ENCODE assay signal across 23 mouse cellular contexts in genomic region chr17:5412301-5412700, GRCm38 (mm10). TPM values are rescaled to one million over a fixed set of nuclear protein-coding genes. Genes with fewer than 3 reads are reported as not detected.
DNase-seq lines count a peak whose midpoint lies in the region; ATAC-seq and TF ChIP-seq lines count a peak whose summit lies in the region.
"Had no signal": no experiment of that assay in that cellular context is flagged by ENCODE, and none has a peak within 500 bp of the region (broad histone marks: within the 10 kb centered on the region; RNA-seq: fewer than 3 reads in every experiment).

No protein-coding gene starts in this region.

- H3K36me3 ChIP-seq in megakaryocyte, embryonic 14.5 days (replicated peaks; ENCODE audit: low read length): peaks cover 97% of the 10 kb centered on the region
- peaks cover 5% of the 10 kb centered on the region for H3K36me3 ChIP-seq in testis, adult 2 months (ENCODE audit: control insufficient read depth, insufficient read depth, low read length)
- H3K36me3 ChIP-seq in MEL (ENCODE audit: control insufficient read depth in 1 of 2, insufficient read depth in 2 of 2, low read length in 2 of 2): peaks cover 3 to 22% of the 10 kb centered on the region in 2 experiments; a peak in 3 of 4 replicates
- peaks cover 13% of the 10 kb centered on the region; the same call in 1 of the 2 replicates for H3K36me3 ChIP-seq in kidney, embryonic 14.5 days (ENCODE audit: control insufficient read depth, insufficient read depth, low read length)

- H3K9me3 ChIP-seq in megakaryocyte, embryonic 14.5 days: no peaks in the 10 kb centered on the region
- no peaks in the 10 kb centered on the region for H3K9me3 ChIP-seq in MEL (replicated peaks; ENCODE audit: insufficient read depth, low read length)
- H3K9me3 ChIP-seq in kidney, embryonic 14.5 days (ENCODE audit: control insufficient read depth, low read length): no peaks in the 10 kb centered on the region
- H3K9me3 ChIP-seq: G1E had no signal

- peak overlapping the region; percentile 29 for H3K4me3 ChIP-seq in megakaryocyte, embryonic 14.5 days (replicated peaks)
- H3K4me3 ChIP-seq in testis, adult 2 months (ENCODE audit: control insufficient read depth, low read depth, low read length): peak overlapping the region; percentile 9
- H3K4me3 ChIP-seq in MEL (ENCODE audit: control insufficient read depth in 1 of 2, insufficient read depth in 1 of 2, low read depth in 2 of 2, low read length in 2 of 2): no peak overlapping the region
- H3K4me3 ChIP-seq in kidney, embryonic 14.5 days (ENCODE audit: low read length): no peak overlapping the region

- H3K27me3 ChIP-seq in megakaryocyte, embryonic 14.5 days (replicated peaks): no peaks in the 10 kb centered on the region
- H3K27me3 ChIP-seq in testis, adult 2 months (ENCODE audit: control insufficient read depth, insufficient read depth, low read length): no peaks in the 10 kb centered on the region
- H3K27me3 ChIP-seq in MEL (ENCODE audit: control insufficient read depth in 1 of 2, insufficient read depth in 2 of 2, low read length in 2 of 2): no peaks in the 10 kb centered on the region
- no peaks in the 10 kb centered on the region for H3K27me3 ChIP-seq in kidney, embryonic 14.5 days (ENCODE audit: control insufficient read depth, insufficient read depth, low read length)
- H3K27me3 ChIP-seq: CH12.LX, Patski had no signal

- H3K4me2 ChIP-seq in kidney, embryonic 14.5 days (replicated peaks; ENCODE audit: low read depth, low read length): no peak overlapping the region

- H3K79me2 ChIP-seq in MEL (ENCODE audit: control insufficient read depth, insufficient read depth, low read length, poor library complexity): peaks cover 9% of the 10 kb centered on the region

- DNase-seq in testis, postnatal 14 days (ENCODE audit: low spot score): no peak
- DNase-seq in MEL (ENCODE audit: low read depth, low spot score): peak; percentile 56
- DNase-seq: adrenal gland, adult 2 months; adrenal gland, adult 8-10 months; adrenal gland, postnatal 10 days; adrenal gland, postnatal 14 days; adrenal gland, postnatal 25 days; adrenal gland, postnatal 36 days; B cell, adult 2 months; cerebellum, adult 11 months; cerebellum, adult 11-12 months; cerebellum, adult 18-20 months; cerebellum, adult 2 months had no signal

- no peak for TF ChIP-seq CTCF in testis, adult 2 months (IDR thresholded peaks at IDR 0.05; ENCODE audit: control insufficient read depth, insufficient read depth, insufficient replicate concordance, low read depth, low read length)
- no peak for TF ChIP-seq CTCF in MEL (IDR thresholded peaks at IDR 0.05 in 2 of 3, conservative IDR thresholded peaks at IDR 0.05 in 1 of 3; ENCODE audit: control insufficient read depth in 1 of 3, insufficient read depth in 1 of 3, low read depth in 2 of 3, low read length in 3 of 3, poor library complexity in 1 of 3, severe bottlenecking in 1 of 3)

- WGBS in kidney, embryonic 14.5 days: 96% methylated on average over 8 of the region's 8 CpGs

- H3K27ac ChIP-seq in testis, adult 2 months (ENCODE audit: control insufficient read depth, insufficient read depth, low read depth, low read length): no peak overlapping the region
- no peak overlapping the region for H3K27ac ChIP-seq in MEL (ENCODE audit: control insufficient read depth, low read depth, low read length)
- no peak overlapping the region for H3K27ac ChIP-seq in kidney, embryonic 14.5 days (ENCODE audit: low read depth, low read length)

- TF ChIP-seq EP300 in MEL (IDR thresholded peaks at IDR 0.05; ENCODE audit: low read depth in 1 of 2, low read length in 2 of 2): no peak

- TF ChIP-seq POLR2A in testis, adult 2 months (IDR thresholded peaks at IDR 0.05; ENCODE audit: control insufficient read depth, low read depth, low read length): no peak
- TF ChIP-seq POLR2A in MEL (IDR thresholded peaks at IDR 0.05; ENCODE audit: control insufficient read depth in 1 of 2, insufficient read depth in 1 of 2, low read depth in 1 of 2, low read length in 2 of 2, poor library complexity in 1 of 2): peak in 1 of 2 experiments; percentile 52; a peak in 2 of 4 replicates

- no peak overlapping the region for H3K9ac ChIP-seq in MEL (ENCODE audit: control insufficient read depth, low read depth, low read length, poor library complexity, severe bottlenecking)
- no peak overlapping the region for H3K9ac ChIP-seq in kidney, embryonic 14.5 days (ENCODE audit: low read depth, low read length)

- peaks cover 94% of the 10 kb centered on the region for H3K4me1 ChIP-seq in megakaryocyte, embryonic 14.5 days
- H3K4me1 ChIP-seq in testis, adult 2 months (ENCODE audit: control insufficient read depth, insufficient read depth, low read length): peaks cover 6% of the 10 kb centered on the region; the same call in 1 of the 2 replicates
- H3K4me1 ChIP-seq in MEL (ENCODE audit: control insufficient read depth in 1 of 2, insufficient read depth in 2 of 2, low read length in 2 of 2): peaks cover 0 to 18% of the 10 kb centered on the region in 2 experiments; a peak in 3 of 4 replicates
- no peaks in the 10 kb centered on the region for H3K4me1 ChIP-seq in kidney, embryonic 14.5 days (ENCODE audit: control insufficient read depth, insufficient read depth, low read length)

- no peak for ATAC-seq in megakaryocyte, adult 5-6 weeks (ENCODE audit: poor library complexity, severe bottlenecking)
- no peak for ATAC-seq in kidney, embryonic 14.5 days (ENCODE audit: low FRiP score, low TSS enrichment)
- ATAC-seq: activated CD4-positive, CD25-positive, alpha-beta regulatory T cell, adult 4 months; CD4-positive, CD25-positive, alpha-beta regulatory T cell, adult 4 months; Patski had no signal

- TF ChIP-seq RAD21 in MEL (IDR thresholded peaks at IDR 0.05; ENCODE audit: low read depth, low read length): no peak

TF ChIP-seq in MEL, 35 proteins besides CTCF, POLR2A, EP300 and RAD21:
- TF ChIP-seq ZKSCAN1 (IDR thresholded peaks at IDR 0.05; ENCODE audit: low read depth, low read length): no peak
- TF ChIP-seq TBP (IDR thresholded peaks at IDR 0.05; ENCODE audit: low read depth, low read length): 0 out of 2 replicates have a peak, but pooled peaks have one; percentile 7
- TF ChIP-seq POLR2AphosphoS5 (IDR thresholded peaks at IDR 0.05; ENCODE audit: borderline replicate concordance, low read depth, low read length): peak; percentile 92
- TF ChIP-seq MXI1 (IDR thresholded peaks at IDR 0.05; ENCODE audit: low read depth, low read length): no peak
- no peak for TF ChIP-seq POLR2AphosphoS2 (IDR thresholded peaks at IDR 0.05; ENCODE audit: low read length)
- 0 out of 2 replicates have a peak, but pooled peaks have one; percentile 16 for TF ChIP-seq ZMIZ1 (IDR thresholded peaks at IDR 0.05; ENCODE audit: low read depth, low read length)
- no peak for TF ChIP-seq JUND (IDR thresholded peaks at IDR 0.05; ENCODE audit: low read depth, low read length)
- TF ChIP-seq MAFK (IDR thresholded peaks at IDR 0.05; ENCODE audit: borderline replicate concordance, low read depth, low read length): no peak

RNA-seq across cellular contexts. Expression of gene Ldhal6b, which starts 6.3 kb away (rescaled TPM):
- not detected in 2 replicates for polyA plus RNA-seq in megakaryocyte, embryonic 14.5 days (2012; ENCODE audit: insufficient read depth, low replicate concordance)
- 0.25 TPM in 1 of 2 replicates, not detected in the other for total RNA-seq in megakaryocyte, adult 5-6 weeks (2015)
- total RNA-seq in megakaryocyte, adult 5-6 weeks (2017): 0.11 TPM in 1 of 2 replicates, not detected in the other
- 766 and 866 TPM in 2 replicates for polyA plus RNA-seq in testis, adult 2 months (2012; rRNA removed)
- total RNA-seq in MEL (2012; rRNA removed): 0.31 and 0.39 TPM in 2 replicates
- not detected for polyA plus RNA-seq in MEL (2012; ENCODE audit: insufficient read depth in 1 of 2, insufficient read length in 2 of 2, low read depth in 1 of 2, low replicate concordance in 2 of 2, missing spikeins in 1 of 2)
- not detected in 2 replicates for polyA plus RNA-seq in kidney, embryonic 14.5 days (2014; fragmentation: Nextera tagmentation; extraction: Ambion mirVana)
- polyA plus RNA-seq: C2C12; CD4-positive, CD25-positive, alpha-beta regulatory T cell, adult 4 months had no signal

RNA-seq across cellular contexts. Expression of gene Tmem242, which starts 27.8 kb away (rescaled TPM):
- polyA plus RNA-seq in megakaryocyte, embryonic 14.5 days (2012; ENCODE audit: insufficient read depth, low replicate concordance): 14.4 and 50.8 TPM in 2 replicates
- 39.9 and 40.9 TPM in 2 replicates for total RNA-seq in megakaryocyte, adult 5-6 weeks (2015)
- total RNA-seq in megakaryocyte, adult 5-6 weeks (2017): 27.0 and 30.4 TPM in 2 replicates
- polyA plus RNA-seq in testis, adult 2 months (2012; rRNA removed): 12.1 and 13.4 TPM in 2 replicates
- total RNA-seq in MEL (2012; rRNA removed): 27.0 and 28.2 TPM in 2 replicates
- 10 to 100 TPM in 1 of 2 experiments, not detected in 1; 49.2 TPM for polyA plus RNA-seq in MEL (2012; ENCODE audit: insufficient read depth in 1 of 2, insufficient read length in 2 of 2, low read depth in 1 of 2, low replicate concordance in 2 of 2, missing spikeins in 1 of 2)
- polyA plus RNA-seq in kidney, embryonic 14.5 days (2014; fragmentation: Nextera tagmentation; extraction: Ambion mirVana): 142 and 174 TPM in 2 replicates

Comparison
In these comparisons a context has a peak if more than half of its experiments do, and no peak if none do; other contexts are left out.
1. H3K4me3 ChIP-seq: peak in megakaryocyte, embryonic 14.5 days (single experiment) and testis, adult 2 months (single experiment); none in MEL (0 of 2) and kidney, embryonic 14.5 days (single experiment).
2. RNA of gene Ldhal6b, which starts 6.3 kb away (polyA plus RNA-seq): 766 to 866 TPM in testis, adult 2 months; not detected in megakaryocyte, embryonic 14.5 days, not detected in MEL and not detected in kidney, embryonic 14.5 days; every median in the first group is over 100 times any median in the second.